Mouse (Mus musculus) right cerebral cortex, postnatal 14 days (tissue): ENCODE data around the gene E2f2.

Source experiments
- DNase-seq: peaks from one replicate; pipeline ENCODE4 v3.0.0; 2022

Gene E2f2

DNA sequence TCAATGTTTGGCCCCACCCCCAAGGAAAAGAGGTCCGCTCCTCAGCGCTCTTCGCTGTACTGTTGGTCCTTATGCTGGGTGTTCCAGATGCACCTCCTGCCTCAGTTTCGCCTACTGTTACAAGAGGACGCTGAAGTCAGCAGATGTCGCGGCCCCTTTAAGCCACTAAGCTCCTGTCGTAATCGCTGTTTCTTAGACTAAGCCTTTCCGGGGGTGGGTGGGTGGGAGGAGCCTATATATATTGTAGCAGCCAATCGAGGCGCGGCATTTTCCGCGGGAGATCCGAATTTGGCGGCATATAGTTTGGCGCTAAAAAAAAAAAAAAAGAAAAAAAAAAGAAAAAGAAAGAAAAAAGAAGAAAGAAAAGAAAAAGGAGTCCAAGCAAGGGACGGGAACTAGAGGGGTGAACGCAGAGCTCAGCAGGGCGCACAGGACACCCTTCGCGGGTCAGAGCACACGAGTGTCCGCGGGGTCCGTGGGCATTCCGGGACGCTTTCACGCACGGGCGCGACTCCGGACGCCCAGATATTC is at the start of gene E2f2:
Gene E2f2 (plus strand): TSS at position 384 of the 531 bp plus-strand sequence.
- DNase-seq, result peak; percentile 71

DNA sequence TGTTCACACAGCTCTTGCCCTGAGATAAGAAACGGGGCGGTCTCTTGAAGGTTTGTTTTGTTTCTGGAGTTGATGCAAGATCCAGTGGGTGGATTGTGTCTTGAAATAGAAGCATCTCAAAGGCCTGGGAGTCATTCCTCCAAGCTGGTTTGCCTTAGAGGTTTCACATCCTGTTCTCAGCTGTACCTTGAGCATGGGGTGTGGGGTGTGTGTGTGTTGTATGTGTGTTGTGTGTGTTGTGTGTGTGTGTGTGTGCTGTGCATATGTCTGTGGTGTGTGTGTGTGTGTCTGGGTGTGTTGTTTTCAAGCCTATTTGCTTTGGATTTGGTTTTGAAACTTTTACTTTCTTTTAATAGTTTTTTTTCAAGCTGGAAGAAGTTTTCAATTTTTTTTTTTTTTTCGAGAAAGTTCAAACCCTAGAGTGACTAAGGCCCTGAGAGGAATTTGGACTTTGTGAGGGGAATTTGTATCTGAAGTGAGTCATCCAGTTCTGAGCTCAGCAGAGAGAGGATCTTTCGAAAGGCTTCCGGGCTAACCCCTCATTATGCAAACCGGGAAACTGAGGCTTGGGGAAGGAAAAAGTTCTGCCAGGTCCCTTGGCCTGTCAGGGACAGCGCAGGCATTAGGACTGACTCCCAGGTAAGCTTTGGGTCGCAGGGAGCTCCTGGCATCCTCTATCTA is 48.9 kb upstream of the E2f2 start:
- DNase-seq, result no peak

DNA sequence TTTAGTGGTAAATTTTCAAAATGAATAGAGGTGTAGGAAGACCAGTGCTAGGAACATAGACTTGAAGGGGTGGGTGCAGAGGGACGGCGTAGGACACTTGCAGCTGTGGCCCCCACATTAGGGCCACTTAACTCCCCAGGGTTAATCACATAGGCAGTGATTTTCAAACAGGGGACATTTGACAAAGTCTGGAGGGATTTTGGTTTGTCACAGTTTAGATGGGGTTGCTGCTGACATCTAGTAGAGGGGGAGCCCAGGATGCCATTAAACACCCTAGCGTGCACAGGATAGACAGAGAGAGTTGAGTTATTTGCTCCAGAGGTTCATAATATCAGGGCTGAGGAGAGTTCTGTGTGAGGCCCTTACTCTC is 48.4 kb upstream of the E2f2 start:
- DNase-seq, result no peak

DNA sequence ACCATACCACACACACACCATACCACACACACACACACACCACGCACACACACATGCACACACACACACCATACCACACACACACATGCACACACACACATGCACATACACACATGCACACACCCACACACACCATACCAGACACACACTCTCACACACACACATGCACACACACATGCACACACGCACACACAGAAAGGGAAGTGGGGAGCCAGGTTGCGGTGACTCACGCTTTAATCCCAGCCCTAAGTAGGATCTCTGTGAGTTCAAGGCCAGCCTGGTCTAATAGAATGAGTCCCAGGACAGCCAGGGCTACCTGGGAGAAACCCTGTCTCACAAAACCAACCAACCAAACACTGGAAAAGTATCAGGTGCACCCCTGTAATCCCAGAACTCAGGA is 47.6 kb upstream of the E2f2 start:
- DNase-seq, result no peak

DNA sequence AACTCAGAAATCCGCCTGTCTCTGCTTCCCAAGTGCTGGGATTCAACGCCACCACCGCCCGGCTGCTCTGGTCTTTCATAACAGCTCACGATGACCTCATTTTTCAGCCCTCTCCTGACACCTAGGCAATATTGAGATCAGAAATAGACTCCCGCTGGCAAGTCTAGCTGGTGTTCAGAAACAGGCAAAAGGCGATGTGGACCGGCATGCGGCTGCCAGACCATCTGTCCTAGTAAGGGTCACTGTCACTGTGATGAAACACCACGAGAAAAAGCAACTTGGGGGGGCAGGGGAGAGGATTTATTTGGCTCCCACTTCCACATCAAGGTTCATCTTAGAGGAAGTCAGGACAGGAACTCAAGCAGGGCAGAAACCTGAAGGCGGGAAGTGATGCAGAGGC is 46.7 kb upstream of the E2f2 start:
- DNase-seq, result no peak

DNA sequence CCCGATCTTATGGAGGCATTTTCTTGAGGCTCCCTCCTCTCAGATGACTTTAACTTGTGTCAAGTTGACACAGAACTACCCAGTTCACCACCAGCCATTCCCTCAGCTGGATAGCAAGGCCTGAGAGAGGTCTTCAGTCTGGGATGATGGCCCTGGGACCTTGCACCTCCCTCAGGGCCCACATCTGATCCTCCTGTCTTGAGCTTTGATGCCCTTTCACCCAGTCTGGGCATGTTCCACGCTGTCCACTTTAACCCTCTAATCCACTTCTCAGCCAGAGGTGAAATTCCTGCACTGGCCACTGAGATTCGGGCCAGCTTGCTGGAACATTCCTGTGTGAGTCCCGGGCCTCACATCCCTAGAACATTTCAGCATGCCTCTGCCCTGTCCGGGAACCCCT is 46.2 kb upstream of the E2f2 start:
- no peak for DNase-seq

DNA sequence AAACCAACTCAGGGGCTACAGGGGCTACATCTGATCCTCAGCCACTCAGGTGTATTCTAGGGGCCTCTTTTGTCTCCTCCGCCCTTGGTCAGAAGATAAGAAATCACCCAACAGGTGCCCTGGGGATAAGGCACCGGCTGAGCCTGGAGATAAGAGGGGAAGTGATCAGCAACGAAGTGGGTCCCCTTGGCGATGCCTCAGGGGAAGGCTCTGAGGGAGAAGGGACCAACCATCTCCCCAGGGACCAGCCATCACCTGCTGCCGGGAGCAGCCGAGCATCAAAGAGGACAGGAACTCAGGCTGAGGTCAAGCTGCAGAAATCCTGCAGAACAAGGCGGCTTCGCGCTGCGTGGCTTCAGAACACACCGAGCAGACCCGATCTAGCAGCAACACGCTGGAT is 44.5 kb upstream of the E2f2 start:
- no peak for DNase-seq

DNA sequence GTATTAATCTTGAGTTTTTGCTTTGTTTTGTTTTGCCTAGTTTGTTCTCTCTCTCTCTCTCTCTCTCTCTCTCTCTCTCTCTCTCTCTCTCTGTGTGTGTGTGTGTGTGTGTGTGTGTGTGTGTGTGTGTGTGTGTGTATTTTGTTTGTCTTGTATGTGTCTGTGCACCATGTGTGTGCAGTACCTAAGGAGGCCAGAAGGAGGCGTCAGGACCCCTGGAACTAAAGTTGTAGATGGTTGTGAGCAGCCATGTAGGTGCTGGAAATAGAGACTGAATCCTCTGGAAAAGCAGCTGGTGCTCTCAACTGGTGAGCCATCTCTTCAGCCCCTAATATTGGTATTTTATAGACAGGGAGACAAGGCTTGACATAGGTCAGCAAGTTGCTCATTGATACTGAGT is 42.4 kb upstream of the E2f2 start:
- DNase-seq, result no peak

DNA sequence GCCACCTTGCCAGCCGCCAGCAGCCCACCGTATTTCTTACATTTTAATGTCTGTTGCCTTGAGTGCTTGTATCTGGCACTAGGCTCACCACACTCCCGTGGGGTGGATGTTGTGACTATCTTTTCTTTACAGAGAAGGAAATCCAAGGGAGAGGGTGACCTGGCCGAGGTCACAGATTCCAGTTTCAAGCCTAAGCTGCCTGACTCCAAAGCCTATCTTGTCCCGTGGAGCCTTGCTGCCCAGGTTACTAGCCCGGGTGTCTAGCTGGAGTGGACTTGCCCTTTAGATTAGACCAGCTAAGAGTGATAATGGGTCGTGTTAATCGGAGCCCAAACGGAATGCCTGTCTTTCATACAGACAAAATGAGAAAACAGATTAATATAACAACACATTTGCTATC is 38.4 kb upstream of the E2f2 start:
- DNase-seq, result no peak

DNA sequence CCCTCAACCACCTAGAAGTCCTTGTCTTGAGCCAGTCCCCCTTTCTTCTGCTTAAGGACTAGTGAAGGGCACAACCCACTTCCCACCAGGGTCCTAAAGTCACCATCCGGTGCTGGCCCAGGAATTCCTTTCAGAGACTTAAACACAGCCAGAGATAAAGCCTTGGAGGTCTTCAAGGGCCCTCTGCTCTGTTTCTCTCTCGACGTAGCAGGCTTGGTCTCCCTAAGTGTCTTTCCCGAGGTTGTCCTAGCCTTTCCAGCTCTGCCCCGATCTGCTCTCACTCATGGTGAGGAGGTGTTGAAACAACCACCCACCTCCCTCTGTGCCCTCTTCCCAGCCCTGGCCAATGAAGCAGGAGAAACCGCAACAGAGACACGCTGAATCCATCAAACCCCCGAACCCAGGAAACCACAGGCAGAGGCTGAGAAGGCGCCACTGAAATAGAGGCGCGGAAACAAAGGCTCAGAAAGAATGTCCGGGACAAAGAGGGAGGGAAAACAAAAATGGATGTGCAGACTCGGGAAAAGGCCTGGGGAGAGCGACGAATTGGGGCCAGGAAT is 37.7 kb upstream of the E2f2 start:
- DNase-seq, result no peak

DNA sequence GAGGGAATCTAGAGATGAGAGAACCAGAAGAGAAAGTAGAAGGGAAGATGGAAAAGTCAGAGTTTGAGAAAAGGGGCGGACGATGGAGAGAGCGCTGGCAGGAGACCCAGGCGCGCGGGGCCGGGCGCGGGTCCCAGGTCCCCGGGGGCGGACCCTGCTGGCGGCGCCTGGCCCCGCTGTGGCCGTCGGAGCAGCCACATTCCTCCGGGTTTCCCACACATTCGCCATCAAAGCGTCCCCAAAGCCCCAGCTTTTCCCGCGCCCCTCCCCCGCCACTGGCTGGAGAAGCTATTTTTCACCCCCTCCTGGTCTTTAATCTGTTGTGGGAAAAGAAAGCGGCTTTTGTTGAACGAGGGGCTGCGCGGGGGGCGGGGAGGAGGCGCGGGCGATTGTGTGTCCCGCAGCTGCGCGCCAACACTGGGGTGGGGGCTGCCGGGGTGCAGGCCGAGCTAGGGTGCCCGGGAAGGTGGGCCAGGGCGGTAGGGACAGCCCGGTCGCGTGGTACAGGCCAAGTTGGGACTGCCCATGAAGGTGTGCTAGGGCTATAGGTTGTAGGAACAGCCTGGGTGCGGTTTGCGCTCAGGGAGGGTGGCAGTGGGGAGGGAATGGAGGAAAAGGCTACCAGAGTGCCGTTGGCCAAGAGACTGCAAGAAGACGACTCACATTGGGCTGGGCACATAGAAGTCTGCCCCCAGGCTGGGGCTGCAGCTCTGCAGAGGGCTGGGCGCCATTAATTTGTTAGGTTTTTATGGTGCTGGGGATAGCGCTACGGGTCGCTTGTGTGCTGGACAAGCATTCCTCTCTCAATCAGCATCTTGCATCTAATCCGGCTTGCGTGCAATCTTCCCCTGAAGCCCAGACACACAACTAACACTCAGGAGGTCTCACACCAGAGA is 37.0 kb upstream of the E2f2 start:
- peak; percentile 71 for DNase-seq

DNA sequence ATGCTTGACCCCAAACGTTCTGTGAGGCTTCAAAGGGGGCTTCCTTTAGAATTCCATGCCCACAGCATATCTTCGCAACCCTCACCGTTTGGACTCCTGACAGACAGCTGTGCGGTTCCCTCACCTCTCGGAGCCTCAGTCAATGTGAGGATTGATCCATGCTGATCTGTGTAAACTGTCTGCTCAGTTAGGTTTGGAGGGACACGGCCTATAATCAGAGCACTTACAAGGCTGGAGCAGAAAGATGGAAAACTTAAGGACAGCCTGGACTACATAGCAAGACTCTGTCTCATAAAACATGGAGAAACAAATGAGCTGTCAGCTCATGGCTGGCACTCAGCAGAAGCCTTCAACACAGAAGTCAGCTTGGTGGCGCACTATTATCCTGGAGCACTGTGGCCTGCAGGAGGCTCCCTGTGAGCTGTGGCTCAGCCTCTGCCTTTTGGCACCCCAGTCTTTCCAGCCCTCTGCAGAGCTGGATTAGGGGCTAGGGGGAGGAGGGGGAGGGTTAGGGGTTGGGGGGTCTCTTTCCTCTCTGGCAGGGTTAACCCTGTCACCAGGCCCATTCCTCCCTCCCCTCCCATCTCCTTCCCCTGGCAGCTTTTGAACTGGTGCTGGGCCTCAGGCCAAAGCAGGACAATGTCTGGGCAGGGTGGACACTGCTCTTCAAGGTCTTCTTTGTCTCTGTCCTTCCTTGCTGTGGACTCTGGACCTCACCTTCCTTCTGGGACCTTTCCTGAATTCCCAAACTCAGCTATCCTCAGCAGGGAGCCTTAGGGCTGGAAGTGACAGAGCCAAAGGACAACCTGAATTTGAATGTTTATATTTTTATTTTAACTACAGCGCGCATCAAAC is 36.1 kb upstream of the E2f2 start:
- DNase-seq, result no peak

DNA sequence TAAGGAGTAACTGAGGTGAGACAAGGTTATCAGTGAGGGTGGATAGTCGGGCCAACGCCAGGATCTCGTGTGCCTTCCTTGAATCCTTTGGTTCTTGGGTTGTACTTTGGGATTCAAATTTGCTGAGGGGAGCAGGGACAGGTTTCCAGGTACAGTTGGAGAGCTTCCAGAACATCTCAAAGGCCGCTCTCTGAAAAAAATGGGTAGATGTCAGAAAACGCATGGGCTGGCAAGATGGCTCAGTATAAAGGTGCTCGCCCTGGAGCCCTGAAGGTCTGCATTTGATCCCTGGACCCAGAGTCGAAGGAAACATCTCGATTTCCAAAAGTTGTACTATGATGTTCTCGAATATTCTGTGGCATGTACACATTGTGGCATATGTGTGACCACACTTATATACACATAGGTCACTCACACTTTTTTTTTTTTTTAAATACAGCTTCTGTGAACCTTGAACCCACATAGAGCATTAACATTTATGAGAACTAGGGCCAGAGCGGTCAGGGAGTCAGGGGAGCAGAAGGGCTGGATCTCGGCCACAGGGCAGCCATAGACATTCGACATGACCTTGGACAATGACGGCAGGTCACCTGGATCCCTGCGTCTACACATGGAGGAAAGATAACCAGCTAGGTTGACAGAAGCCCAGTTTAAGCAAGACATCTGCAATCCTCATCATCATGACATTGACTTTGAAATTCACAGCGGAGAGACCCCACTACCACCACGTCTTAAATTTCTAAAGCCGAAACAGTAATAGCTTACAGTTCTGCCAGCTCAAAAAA is 32.7 kb upstream of the E2f2 start:
- no peak for DNase-seq

DNA sequence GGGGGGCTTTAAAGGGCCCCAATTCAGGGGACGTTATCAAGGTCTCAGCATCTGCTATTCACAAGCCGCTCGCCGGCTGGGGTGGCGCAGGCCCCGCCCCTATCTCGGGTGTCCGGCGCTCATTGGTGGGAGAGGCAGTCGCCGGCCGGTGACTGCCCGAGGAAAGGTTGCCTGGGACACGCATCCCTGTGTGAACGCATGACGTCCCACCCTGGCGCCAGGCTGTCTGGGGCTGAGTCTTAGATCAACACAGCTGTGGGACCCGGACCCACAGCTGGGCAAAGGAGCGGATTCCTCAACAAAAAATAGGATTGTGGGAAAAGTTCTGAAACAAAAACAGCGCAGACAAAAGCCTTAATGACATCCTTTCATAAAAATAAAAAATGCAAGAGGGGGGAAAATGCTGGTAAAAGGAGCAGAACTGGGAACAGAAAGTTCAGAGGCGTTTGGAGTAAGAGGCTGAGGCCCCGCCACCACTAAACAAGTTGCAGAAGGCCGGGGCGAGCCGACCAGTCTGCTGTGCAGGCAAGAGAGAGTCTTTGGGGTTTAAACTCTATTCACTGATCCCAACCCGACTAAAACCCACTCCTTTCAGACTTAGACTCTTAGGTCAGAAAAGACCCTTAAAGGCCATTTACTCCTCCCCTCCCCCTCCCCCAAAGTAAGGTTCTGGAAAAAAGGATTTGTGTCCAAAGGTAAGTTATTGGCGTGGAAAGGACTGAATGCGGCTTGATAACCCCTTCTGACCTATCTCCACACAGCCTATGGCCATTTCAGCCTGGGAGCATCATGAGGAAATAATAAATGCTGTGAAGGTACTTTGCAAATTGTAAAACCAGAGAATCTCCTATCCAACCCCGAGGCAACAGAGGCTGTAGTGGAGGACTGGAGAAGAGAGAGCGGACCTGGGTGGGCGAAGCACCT is 31.6 kb upstream of the E2f2 start:
- peak; percentile 75 for DNase-seq

DNA sequence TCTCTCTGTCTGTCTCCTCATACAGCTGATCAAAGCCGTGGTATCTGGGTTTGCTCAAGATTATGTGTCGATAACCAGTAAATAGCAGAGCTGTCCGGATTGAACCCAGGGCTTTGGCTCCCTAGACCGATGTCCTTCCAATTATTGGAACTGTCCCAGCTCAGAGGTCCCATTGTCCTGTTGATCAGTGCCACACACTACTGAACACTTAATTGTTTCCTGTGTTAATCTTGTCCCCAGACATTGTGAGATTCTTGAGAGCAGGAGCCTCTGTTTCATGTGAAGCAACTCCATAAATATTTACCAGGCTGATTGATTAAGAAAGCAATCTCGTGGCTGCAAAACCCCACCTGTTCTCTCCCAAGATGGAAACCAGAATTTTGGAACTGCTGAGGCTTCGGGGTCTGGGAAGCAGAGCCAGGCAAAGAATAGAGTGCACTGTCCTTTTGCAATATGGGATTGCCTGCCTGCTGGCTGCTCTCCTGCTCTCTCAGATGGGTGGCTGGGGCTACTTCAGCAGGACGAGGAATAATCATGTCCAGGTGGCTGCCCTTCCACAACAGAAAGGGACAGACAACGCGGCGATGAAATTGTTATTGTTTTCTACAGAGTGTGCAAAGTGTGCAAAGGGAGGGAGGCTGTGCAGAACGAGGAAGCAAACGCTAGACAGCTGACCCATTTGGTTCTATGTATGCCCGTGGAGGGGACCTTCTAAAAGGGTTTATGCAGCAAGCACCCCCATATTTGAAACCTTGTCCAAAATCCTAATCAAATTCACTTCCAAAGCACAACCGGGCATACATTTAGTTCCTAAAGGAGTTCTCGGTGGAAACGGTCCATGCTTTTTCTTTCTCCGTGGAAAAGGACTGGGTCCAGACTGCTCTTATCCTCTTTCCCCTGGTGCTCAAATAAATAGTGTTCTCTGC is 29.7 kb upstream of the E2f2 start:
- DNase-seq, result no peak

DNA sequence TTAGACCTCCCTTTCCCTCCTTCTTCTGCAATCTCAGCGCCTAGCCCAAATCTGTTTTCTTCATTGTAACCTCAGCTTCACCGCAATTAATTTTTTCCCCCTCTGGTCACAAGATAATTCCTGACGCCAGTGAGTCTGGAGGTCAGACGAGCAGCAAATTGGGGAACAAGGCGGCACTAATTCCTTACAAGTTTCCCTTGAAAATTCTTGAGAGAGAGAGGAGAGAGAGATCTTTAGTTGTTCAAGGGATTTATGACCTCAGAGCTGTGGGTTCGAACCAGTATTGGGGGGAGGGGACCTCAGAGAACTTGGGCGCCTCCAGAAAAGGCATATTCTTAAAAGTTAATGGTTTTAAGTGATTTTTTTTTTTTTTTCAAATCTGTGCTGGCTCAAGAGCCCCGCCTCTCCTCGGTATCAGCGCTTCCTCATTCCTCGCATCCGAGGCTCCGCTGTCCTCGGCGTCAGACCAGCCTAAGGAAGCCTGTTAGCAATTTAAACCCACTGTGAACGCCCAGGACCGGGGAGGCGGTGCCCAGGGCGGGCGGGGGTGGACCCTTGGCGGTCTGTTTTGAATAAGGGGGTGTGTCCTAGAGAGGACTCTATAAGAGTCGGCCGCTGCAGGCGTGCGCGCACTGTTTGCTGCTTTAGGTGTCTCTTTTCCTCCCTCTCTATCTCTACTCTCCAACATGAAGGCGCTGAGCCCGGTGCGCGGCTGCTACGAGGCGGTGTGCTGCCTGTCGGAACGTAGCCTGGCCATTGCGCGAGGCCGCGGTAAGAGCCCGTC is 28.8 kb upstream of the E2f2 start, which contains the start of gene Id3:
Gene Id3 (plus strand): TSS at position 305 of the 784 bp plus-strand sequence.
- peak; percentile 69 for DNase-seq

DNA sequence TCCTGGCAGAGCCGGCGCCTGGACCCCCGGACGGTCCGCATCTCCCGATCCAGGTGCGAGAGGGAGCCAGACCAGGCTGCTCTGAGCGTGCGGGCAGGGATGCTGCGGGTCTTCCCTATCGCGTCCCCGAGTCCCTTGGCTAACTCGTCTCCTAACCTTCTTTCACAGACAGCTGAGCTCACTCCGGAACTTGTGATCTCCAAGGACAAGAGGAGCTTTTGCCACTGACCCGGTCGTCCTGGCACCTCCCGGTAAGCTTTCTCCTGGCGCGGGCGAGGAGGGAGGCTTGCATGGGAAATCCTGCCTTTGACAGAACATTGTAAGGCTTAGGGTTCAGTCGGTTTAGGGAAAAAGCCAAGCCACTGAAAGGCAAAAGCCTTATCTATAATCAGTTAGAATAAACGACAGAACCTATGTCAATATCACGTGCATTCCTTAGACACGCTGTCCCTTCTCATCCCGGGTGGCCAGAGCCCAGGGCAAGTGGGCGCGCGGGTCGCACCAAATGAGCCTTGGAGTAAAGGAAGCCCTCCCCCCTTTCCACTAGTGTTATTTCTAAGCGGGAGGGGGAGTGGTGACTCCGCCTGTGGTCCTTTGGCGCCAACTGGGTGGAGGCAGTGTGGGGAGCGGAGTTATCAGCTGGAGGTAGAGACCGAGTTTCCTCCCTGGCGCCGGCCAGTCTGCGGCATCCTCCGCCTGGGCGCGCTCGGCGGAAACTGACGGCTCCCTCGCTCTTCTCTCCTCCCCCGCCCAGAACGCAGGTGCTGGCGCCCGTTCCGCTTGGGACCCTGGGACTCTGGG is 27.9 kb upstream of the E2f2 start:
- DNase-seq, result no peak

DNA sequence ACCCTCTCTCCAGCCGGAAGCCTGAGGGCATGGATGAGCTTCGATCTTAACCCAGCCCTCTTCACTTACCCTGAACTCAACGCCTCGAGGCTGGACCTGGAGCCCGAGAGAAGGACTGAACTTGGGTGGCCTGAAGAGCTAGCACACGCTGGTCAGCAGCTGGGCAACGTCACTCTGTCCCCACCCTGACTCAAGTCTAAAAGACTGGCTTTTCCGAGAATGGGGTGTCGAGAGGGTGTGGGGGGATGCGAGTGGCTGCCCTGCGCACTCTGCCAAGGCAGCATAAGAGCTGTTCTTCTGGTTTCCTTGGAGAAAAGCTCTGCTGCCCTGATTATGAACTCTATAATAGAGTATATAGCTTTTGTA is 27.3 kb upstream of the E2f2 start:
- DNase-seq, result no peak
